Mouse (Mus musculus): Measurements from ENCODE around the gene Ly6g6f.

The Ly6g6f gene

GRCm38 (mm10) chr17:35105740-35106389 is 20.5 kb upstream of the Ly6g6f start:
- DNase-seq (ENCODE audit: low read depth, low spot score) = no peak

GRCm38 (mm10) chr17:35104754-35105153 is 19.3 kb upstream of the Ly6g6f start:
- no peak for DNase-seq (ENCODE audit: low read depth, low spot score)

GRCm38 (mm10) chr17:35104079-35104478 is 18.7 kb upstream of the Ly6g6f start:
- DNase-seq (ENCODE audit: low read depth, low spot score) = no peak

GRCm38 (mm10) chr17:35103221-35103690 is 17.8 kb upstream of the Ly6g6f start:
- no peak for DNase-seq (ENCODE audit: low read depth, low spot score)

GRCm38 (mm10) chr17:35102299-35102698 is 16.9 kb upstream of the Ly6g6f start:
- DNase-seq (ENCODE audit: low read depth, low spot score) = no peak

GRCm38 (mm10) chr17:35101161-35101560 is 15.8 kb upstream of the Ly6g6f start:
- DNase-seq (ENCODE audit: low read depth, low spot score) = no peak

- DNase-seq (ENCODE audit: low read depth, low spot score) = no peak
Measured at GRCm38 (mm10) chr17:35100196-35100765, 14.9 kb upstream of the Ly6g6f start.

- DNase-seq (ENCODE audit: low read depth, low spot score) = no peak
Measured at GRCm38 (mm10) chr17:35097164-35097655, 11.8 kb upstream of the Ly6g6f start.

GRCm38 (mm10) chr17:35096597-35096996 is 11.2 kb upstream of the Ly6g6f start:
- DNase-seq (ENCODE audit: low read depth, low spot score) = no peak

GRCm38 (mm10) chr17:35094475-35095365 is 9.3 kb upstream of the Ly6g6f start:
- no peak for DNase-seq (ENCODE audit: low read depth, low spot score)

GRCm38 (mm10) chr17:35092403-35093198 is 7.2 kb upstream of the Ly6g6f start:
- DNase-seq (ENCODE audit: low read depth, low spot score) = no peak

GRCm38 (mm10) chr17:35090166-35090932 is 4.9 kb upstream of the Ly6g6f start:
- peak; percentile 44 for DNase-seq (ENCODE audit: low read depth, low spot score)

GRCm38 (mm10) chr17:35088825-35089644 is 3.6 kb upstream of the Ly6g6f start, which contains the start of gene Abhd16a:
Gene Abhd16a, plus strand, starts transcription at chr17:35089263.
- DNase-seq (ENCODE audit: low read depth, low spot score) = peak; percentile 88

- no peak for DNase-seq (ENCODE audit: low read depth, low spot score)
Measured at GRCm38 (mm10) chr17:35088151-35088550, 2.7 kb upstream of the Ly6g6f start.

GRCm38 (mm10) chr17:35083929-35084497 is 1.4 kb downstream of the Ly6g6f start:
- no peak for DNase-seq (ENCODE audit: low read depth, low spot score)

GRCm38 (mm10) chr17:35082841-35083576 is 2.4 kb downstream of the Ly6g6f start:
- DNase-seq (ENCODE audit: low read depth, low spot score) = no peak

GRCm38 (mm10) chr17:35080710-35081109 is 4.7 kb downstream of the Ly6g6f start:
- DNase-seq (ENCODE audit: low read depth, low spot score) = no peak

- no peak for DNase-seq (ENCODE audit: low read depth, low spot score)
Measured at GRCm38 (mm10) chr17:35080248-35080647, 5.2 kb downstream of the Ly6g6f start.

GRCm38 (mm10) chr17:35079778-35080177 is 5.6 kb downstream of the Ly6g6f start:
- no peak for DNase-seq (ENCODE audit: low read depth, low spot score)
